Mouse (Mus musculus): ENCODE measurements around the gene Fam160b1. TPM values are rescaled to one million over a fixed set of nuclear protein-coding genes. Genes with fewer than 3 reads are reported as not detected.

The Fam160b1 gene
- 6.2 TPM for polyA plus RNA-seq (2015; fragmentation: Illumina TruSeq; extraction: RNeasy Lipid Tissue Mini Kit (QIAGEN cat#74804); ENCODE audit: insufficient read depth, low read depth, low replicate concordance)

DNA sequence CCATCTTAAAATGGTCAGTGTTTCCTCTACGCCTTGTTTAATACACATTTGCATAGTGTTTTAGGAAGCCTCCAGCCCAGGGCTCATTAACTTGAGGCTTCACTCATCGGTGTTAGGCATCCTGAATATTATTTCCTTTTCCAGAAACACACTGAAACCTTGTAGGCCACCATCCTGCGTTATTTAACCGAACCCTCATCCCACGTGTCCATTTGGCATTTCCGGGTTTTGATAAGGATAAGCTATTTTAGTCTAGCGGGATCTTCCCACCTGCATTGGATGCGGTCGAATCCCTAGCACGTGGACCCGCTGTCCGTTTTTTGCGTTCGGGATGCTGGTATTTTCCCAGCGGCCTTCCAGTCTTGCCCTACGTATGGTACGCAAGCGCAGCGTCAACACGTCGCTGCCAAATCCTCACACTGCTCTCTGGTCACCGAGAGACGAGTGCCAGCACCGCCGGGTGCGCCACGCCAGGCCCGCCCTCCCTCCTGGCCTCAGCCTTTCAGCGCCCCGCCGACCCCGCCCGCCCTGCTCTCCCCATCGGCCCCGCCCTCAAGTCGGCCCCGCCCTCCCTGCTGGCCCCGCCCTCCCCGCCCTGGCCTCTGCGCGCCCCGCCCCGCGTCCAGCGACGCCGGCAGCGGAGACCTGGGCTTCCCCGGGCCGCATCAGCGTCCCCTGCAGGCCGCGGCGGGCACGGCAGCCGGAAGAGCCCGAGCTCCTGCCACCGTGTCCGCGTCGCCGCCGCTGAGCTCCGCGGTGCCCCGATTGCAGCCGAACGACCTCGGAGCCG lies at the start of gene Fam160b1:
Fam160b1 (plus strand) TSS at position 340 of the 790 bp plus-strand sequence.

DNA sequence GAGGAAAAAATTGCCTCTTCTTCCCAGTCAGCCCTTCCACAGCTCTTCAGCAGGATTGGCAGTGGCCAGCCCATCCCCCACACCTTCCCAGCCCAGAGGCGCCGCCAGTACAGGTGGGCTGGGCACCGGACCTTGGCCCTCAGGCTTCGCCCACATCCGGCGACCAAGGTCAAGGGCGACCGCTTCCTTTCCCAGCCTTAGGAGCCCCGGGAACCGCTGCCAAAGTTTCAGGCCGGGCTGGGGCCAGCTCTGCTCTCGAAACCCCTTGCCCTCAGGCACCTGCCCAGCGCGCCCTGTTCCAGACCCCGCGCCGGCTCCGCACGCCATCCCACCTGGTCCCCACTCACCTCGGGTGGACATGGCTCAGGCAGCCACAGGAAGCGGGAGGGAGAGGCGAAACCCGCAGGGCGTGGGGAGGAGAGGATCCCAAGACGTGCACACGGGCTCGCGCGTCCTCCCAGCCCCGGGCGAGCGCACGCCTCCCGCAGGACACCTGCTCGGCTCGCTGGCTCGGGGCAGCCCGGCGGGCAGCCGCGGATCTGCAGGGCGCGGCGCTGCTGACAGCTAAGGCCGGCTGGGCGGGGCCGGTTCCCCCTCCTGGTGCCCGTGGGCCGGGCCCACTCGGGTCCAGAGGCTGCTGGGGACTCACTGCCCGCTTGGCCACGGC lies 46.0 kb upstream of the Fam160b1 start, which contains the start of gene Ablim1:
Ablim1 (minus strand) TSS at position 574 of the 667 bp plus-strand sequence.

Other genes starting within 250 kb of the Fam160b1 start
- gene Ablim1, start 45.8 kb upstream of the Fam160b1 start, polyA plus RNA-seq (2015; fragmentation: Illumina TruSeq; extraction: RNeasy Lipid Tissue Mini Kit (QIAGEN cat#74804); ENCODE audit: insufficient read depth, low read depth, low replicate concordance): 17.2 TPM
- gene Trub1, start 92.2 kb downstream of the Fam160b1 start, polyA plus RNA-seq (2015; fragmentation: Illumina TruSeq; extraction: RNeasy Lipid Tissue Mini Kit (QIAGEN cat#74804); ENCODE audit: insufficient read depth, low read depth, low replicate concordance): 2.5 TPM